Mouse (Mus musculus): Measurements from ENCODE around the gene Ofcc1. TPM values are rescaled to one million over a fixed set of nuclear protein-coding genes. Genes with fewer than 3 reads are reported as not detected.

The Ofcc1 gene
- polyA plus RNA-seq, 1 experiment: not detected

DNA sequence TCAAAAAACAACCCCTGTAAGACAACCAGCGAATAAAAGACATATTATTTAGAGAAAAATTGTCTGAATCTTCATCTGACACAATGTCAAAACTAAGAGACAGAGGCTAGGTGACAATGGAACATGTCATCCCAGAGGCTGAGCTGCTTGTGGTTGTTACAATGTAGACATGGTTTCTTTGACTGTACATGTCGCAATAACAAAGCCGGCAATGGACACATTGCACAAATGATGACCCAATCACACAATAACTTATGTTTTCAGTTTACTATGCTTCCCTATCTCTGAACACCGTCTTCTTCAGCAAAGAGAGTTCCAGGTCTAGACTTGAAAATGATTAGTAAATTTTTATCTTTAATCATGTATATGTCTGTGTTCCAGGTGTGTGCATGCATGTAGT, 332.4 kb downstream of the Ofcc1 start:
- 80% methylated on average over 4 of the region's 4 CpGs for whole genome bisulfite sequencing
- no peak for DNase-seq (ENCODE audit: low read depth, low spot score)

DNA sequence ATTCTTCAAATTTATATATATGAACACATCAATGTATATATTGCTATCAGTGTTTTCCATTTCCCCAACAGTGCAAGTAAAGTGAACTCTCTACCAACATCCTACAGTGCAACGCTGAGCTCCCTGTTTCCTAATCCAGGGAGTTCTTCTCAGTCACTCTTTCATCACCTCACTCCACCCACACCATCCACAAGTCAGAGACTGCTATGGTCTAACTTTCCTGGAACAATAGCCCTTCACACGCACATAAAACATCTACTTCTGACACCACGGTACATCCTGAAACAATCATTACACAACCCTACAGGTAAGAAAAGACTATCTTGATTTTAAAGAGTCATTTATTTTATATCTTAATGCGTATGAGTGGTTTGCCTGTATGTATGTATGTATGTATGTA, 335.4 kb downstream of the Ofcc1 start:
- WGBS: 93% methylated on average over 4 of the region's 4 CpGs
- DNase-seq (ENCODE audit: low read depth, low spot score): no peak

DNA sequence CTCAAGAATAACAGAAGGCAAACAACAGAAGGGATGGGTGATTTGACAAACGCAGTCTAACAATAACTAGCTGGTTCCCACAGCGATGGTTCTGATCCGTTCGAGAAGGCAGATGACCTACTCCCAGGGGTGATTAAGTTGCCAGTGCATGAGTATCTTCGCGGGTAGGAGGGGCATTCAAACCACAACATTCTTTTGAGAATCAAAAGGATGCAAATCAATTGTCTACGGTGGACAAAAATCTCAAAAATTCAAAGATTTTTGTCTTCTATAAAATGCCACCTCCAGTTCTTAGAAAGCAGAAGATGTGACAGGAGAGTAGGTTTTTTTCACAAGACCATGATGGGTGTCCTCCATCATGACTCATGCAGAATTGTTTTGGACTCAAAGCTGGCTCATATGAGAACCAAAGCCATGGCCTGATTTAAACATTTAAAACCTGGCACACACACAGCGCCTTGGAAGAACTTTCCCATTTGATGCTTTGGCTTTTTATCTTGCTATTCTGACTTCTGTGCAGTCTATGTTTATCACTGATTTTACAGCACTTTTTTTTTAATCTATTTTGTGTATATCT, 338.0 kb downstream of the Ofcc1 start:
- no peak for DNase-seq (ENCODE audit: low read depth, low spot score)
- 87% methylated on average over 8 of the region's 8 CpGs for WGBS

DNA sequence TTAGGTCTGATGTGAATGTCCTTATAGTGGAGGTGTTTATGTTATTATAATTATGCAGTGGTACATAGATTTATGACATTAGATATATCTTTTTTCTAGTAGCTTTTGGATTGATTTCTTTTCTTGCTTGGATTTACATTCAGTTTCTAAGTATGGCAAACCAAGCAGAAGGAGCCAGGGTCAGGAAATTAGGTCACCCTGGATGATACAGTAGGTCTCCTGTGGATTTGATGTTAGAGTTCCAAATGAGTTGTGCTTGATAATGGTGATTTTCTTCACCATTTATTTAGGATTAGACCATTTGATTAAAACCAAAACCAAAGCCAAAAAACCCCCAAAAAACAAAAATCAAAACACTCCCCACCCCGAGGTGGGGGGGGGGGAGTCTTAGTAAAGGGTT, 338.6 kb downstream of the Ofcc1 start:
- DNase-seq (ENCODE audit: low read depth, low spot score): no peak
- WGBS: 53% methylated on average over 1 of the region's 1 CpGs

DNA sequence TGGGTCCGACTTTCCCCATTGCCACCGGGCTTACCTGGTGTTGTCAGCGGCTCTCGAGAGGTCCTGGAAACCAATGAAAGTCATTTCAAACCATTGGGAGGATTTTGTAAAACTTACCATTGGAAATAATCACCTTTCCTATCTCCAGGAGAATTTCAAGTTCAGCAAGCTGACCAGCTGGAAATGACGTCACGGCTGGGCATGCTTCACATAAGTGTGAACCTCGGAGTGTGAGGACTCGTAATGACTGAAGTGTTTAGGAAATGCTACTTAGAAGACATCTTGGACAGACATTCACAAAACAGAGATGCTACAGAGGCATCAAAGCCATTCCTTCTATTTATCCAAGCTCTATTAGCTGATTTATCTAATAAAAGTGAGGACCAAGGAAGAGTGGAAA, 361.0 kb downstream of the Ofcc1 start:
- WGBS: 85% methylated on average over 8 of the region's 8 CpGs
- DNase-seq (ENCODE audit: low read depth, low spot score): no peak

DNA sequence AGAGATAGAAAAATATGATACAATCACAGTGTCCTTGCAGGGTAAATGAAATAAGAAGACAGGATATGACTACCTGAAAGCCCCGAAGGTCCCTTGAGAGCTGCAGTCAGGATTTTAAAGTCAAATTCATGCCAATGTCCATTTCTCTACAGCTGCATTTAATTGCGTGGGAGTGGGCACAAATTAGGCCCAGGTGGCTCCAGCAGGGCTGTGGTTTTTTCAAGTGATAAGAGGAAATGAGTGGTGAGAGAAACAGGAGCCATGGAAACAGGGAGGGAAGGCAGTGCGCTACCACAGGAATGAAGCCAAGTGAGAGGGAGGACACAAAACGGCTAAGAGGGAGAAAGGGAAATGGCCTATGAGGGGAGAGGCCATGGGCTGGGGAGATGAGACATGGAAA, 363.3 kb downstream of the Ofcc1 start:
- 71% methylated on average over 4 of the region's 4 CpGs for WGBS
- no peak for DNase-seq (ENCODE audit: low read depth, low spot score)

DNA sequence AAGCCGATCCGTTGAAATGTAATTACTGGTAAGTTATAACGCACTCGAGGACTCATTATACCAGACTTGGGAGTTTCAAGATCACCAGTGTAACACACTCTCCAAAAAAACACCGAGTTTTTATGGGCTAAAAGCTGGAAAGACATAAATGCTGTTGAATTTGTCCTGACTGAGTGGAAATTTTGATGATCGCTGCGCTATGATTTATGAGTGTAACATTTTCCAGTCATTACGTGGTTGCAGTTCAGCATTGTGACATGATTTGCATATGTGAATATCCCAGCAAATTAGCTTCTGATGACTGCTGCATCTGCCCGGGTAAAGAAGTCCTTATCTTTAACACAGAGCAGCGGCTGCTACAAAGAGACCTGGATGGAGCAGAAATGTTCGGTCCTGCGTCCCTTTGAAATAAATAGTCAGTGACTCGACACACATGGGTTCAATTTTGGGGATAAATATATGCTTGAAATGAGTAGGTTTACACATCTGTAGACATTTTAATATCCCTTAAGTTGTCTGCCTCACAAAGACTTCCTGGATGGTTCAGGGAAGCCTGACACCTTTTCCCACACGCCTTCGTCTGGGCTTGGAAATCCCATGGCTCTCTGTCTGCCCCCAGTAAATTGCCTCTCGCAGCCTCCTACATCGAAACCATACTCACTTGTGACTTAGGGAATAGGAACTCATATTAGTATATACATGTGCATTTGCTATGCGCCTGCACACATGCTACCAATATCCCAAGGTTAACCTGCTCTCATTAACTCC, 381.8 kb downstream of the Ofcc1 start:
- WGBS: 76% methylated on average over 18 of the region's 18 CpGs
- no peak for DNase-seq (ENCODE audit: low read depth, low spot score)

DNA sequence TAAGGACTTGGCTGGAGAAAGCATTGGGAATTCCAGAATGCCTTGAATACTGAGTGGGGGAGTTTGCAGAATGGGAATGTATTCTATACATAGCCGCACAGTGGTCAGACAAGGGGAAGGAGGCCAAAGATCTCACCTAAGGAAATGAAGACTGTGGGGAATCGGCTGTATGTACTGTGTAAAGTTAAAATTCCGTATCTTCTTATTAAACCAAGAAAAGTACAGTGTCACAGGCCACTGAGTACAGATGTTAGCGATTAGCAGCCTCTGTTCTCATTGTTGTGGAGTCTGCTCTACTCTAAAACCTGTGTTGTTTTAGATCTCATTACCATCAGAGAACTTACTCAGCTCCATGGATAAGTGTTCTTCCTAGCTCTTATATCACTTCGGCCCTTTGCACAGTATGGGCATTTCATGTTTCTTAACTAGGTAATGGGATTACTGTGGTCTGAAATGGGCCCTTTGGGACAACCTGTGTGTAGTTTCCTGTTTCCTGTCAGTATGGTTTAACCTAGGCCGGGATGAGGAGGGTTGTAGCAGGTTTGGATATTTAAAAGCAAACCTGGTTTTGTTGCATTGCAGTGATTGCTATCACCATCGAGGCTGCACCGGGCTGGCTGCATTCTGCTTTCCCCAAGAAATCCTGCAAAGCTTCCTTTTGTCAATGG, 392.8 kb downstream of the Ofcc1 start:
- no peak for DNase-seq (ENCODE audit: low read depth, low spot score)
- WGBS: 81% methylated on average over 8 of the region's 8 CpGs

DNA sequence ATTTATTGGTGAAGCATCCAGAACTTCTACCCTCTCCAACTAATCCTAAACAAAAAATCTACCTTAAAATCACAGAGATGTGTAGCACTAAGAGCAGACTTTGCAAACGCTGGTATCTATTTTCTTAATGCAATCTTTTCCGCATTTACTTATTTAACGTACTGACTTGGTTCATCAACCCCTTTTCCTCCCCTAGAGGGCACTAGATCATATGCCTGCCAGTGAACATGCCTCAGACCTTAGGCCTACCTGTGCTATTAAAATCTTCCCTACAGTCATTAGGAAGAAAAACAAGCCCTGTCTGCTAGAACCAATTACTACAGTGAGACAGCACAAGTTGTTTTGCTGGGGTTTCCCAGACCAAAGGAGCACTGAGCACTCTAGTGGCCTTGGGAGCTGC, 404.0 kb downstream of the Ofcc1 start:
- WGBS: 72% methylated on average over 3 of the region's 3 CpGs
- no peak for DNase-seq (ENCODE audit: low read depth, low spot score)

DNA sequence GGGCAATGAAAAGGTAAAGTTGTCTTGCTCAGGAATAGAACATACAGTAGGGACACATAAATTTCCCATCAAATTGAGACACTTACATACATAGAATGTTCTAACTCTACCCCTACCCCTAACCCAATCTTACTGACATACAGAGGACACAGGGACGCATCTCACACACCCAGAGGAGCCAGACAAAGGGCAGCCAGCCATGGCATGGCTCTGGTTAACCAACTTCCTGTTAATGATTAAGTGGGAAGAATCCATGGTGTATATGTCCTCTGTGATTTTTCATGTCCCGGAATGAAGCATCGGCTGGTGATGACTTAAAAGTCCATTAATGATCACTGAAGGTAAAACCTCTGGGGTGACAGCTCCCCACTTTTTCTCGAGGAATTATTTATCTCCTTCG, 405.2 kb downstream of the Ofcc1 start:
- 77% methylated on average over 5 of the region's 5 CpGs for WGBS
- DNase-seq (ENCODE audit: low read depth, low spot score): no peak

All from large intestine, adult 2 months (tissue).